Mouse (Mus musculus) ZHBTc4 (cell line): ENCODE results near the gene Porcn.

ENCODE experiments used
- DNase-seq: peaks from one replicate; pipeline ENCODE4 v3.0.0-alpha.2; 2011; ENCODE audit warnings: low read depth, low spot score

The Porcn gene

GRCm38 (mm10) chrX:8206015-8206693 is at the start of gene Porcn:
Gene Porcn, minus strand, starts transcription at chrX:8206525.
- DNase-seq, result peak; percentile 84

DNA sequence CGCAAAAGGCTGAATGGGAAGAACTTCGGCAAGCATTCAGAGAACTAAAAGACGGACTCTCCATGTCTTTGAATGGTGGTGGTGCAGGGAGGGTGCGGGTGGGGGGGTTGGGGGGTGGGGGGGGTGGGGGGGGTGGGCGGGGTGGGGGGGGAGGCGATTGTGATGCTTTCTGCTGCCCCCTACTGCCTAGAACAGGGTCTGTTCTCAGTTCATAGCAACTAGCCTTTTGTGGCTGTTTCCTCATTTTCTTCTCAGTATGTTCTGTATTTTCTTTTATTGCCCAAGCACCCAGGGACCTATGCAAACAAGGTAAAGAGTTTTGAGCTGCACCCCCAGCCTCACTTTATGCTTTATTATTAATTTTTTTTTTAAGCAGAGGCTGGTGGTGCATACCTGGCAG is 49.5 kb upstream of the Porcn start:
- DNase-seq, result no peak

- DNase-seq, result no peak
Observed at GRCm38 (mm10) chrX:8253711-8254110, 47.4 kb upstream of the Porcn start.

DNA sequence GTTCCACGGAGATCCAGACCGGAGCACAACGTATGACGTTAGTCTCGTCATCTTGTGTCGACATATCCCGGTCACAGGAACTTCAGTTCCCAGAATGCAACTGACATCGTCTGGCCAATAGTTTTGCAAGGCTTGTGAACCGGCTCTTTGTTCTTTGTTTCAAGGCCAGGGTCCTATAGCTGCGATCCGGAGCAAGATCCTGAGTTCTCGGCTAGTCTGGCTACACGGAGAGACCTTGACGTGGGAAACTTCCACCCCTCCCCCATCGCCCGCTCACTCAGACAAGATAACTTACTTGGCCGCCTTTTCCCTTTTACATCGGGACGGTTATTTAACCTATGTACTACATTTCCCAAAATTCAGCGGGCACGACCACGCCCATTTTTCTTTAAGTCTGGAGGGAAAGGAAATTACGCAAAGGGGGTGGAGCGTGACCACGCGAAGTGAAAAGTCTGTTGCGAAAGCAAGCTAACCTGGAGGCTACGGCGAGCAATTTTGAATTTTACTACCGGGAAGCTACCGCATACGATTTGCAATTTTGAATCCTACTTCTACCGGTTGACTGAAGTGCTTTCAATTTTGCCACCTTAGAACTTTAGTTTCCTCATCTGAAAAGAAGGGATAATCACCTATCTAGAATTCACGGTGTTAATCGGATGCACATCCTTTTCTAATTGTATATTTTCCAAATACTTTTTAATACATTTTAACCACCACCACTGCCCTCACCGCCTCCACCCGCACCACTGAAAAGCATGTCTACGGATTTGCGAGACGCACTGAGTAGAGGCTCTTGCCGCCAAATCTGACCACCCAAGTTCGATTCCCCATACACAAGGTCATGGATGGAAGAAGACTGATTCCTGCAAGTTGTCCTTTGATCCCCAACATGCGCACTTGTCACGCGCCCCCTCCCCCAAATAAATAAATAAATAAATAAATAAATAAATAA is 46.3 kb upstream of the Porcn start, which contains the start of gene Ftsj1:
Ftsj1 (minus strand) TSS at position 73 of the 952 bp plus-strand sequence.
- peak; percentile 91 for DNase-seq

DNA sequence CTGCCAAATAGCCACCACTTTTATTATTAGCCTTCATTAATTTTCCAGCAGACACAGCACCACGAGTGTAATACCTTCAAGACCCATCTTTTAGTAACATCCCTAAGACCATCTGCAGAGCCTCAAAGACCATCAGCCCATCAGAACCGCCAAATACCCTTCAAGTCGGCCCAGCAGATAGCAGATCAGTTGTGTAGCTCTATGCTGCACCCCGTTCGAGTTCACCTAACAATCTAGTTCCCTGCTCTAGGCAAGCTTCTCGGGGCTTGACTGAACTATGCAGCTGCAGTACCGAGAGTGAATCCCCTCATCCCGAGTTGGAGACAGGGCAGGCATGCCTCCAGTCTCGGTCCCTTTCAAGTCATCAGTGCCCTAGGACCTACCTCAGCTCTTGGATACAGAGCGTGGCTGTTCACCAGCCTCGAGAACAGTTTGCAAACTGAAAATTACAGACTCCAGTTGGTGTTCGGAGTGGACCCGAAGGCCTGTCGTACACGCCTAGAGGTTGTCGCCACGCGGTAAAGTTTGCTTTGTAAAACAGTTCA is 45.5 kb upstream of the Porcn start:
- no peak for DNase-seq

DNA sequence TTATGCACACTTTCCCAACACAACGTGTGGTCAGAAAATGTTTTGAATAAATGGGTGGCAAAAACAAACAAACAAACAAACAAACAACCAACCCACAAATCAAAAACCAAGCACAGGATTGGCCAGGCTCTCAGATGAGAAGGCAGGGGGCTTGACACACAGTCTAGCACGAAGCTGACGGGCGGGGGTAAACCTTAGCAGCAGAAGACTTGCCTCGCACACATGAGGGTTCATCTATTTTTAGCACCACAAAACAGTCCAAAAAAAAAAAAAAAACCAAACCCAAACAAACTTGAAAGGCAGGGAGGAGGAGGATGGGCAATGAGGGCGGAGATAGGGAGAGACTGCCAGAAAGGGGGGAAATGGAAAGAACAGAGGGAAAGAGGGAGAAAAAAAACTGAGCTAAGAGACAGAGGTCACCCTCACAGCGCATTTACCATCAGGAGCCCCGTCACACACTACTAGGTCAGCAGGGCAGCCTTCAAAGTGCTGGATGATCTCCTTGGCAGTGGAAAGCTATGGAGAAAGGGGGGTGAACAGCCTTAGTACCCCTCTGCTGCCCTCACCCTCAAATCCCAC is 42.3 kb upstream of the Porcn start:
- no peak for DNase-seq

DNA sequence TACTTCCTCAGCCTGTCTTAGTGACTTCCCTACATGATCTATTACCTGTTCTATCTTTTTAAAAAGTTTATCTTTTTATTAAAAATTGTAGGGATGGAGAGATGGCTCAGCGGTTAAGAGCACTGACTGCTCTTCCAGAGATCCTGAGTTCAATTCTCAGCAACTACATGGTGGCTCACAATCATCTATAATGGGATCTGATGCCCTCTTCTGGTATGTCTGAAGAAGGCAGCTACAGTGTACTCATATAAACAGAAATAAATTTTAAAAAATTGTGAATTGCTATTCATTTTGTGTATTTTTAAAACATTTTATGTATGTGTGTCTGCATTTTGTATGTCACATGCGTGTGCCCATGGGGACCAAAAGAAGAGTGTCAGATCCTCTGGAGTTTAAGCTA is 41.4 kb upstream of the Porcn start:
- no peak for DNase-seq

- DNase-seq, result peak; percentile 92
Observed at GRCm38 (mm10) chrX:8238804-8239395, 32.6 kb upstream of the Porcn start.

DNA sequence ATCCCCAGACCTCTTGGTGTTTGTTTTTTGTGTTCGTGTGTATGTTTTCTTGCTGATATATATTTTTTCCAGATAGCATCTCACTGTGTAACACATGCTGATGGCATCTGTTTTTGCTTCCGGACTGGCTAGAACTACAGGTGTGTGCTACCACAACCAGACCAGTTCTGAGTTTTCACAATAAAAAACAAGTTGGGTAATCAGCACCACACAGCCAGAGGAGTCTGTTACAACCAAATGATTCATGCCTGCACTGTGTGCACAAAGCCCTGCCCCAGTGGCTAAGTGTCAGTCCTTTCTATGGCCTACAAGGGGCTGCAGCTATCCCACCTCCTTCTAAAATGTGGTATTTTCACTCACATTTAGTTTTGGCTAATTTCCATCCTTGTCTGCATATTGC is 30.4 kb upstream of the Porcn start:
- DNase-seq, result no peak

DNA sequence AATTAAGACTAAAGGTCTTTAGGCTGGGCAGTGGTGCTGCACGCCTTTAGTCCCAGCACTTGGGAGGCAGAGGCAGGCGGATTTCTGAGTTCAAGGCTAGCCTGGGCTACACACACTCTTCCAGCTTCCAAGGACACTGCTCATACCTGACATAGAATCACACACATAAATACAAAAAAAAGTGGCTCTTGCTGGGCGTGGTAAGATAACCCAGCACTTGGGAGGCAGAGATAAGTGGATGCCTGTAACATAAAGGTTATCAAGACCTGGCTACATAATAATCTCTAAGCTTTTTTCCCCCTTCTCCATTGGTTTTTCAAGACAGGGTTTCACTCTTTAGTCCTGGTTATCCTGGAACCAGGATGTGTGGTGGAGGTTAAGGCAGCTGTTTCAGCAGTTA is 27.3 kb upstream of the Porcn start:
- DNase-seq, result no peak

DNA sequence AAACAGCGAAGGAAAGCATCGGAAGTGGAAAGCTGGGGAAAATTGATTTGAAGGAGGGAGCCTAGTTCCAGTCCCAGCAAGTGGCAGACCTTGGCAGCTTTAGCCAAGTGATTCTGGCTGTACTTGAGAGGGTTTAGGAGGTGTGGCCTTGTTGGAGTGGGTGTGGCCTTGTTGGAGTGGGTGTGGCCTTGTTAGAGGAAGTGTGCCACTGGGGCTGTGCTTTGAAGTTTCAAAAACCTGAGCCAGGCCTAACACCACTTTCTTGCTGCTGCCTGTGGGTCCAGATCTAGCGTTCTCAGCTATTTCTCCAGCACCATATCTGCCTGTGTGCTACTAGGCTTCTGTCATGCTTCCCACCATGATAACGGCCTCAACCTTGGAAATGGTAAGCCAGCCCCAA is 23.9 kb upstream of the Porcn start:
- peak; percentile 84 for DNase-seq

GRCm38 (mm10) chrX:8223473-8223872 is 17.1 kb upstream of the Porcn start:
- no peak for DNase-seq

- peak; percentile 29 for DNase-seq
Observed at GRCm38 (mm10) chrX:8222678-8223421, 16.5 kb upstream of the Porcn start.

- no peak for DNase-seq
Observed at GRCm38 (mm10) chrX:8222296-8222677, 16.0 kb upstream of the Porcn start.

DNA sequence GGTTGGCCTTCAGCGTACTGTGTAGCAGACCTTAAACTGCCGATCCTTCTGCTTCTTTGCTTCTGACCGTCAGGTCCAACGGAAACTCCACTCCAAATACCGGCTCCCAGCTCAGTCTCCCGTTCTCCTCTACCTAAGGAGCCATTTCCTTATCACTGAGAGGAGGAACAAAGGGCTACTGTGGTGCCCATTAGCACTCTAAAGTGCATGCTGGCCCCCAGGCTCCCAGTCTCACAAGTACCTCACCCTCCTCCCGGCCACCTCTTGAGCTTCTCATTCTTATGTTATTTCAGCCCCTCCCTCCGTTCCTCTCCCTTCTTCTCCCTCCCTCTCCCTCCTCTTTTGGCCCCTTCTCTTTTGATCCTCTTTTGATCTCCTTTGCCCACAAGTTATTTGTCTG is 13.3 kb upstream of the Porcn start:
- DNase-seq, result peak; percentile 93

DNA sequence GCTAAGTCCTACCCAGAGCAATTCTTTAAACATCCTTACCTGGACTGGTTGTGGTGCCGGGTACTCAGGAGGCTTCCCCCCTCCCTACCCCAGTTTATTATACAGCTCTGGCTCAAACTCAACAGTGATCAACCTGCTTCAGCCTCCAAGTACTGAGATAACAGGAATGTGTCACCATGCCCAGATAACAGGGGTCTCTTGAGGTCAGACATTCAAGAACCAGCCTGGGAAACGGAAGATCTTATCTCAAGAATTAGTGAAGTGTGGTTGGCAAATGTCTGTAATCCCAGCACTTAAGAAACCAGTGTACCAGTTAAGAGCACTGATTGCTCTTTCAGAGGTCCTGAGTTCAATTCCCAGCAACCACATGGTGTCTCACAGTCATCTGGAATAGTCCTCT is 11.8 kb upstream of the Porcn start:
- DNase-seq, result no peak

DNA sequence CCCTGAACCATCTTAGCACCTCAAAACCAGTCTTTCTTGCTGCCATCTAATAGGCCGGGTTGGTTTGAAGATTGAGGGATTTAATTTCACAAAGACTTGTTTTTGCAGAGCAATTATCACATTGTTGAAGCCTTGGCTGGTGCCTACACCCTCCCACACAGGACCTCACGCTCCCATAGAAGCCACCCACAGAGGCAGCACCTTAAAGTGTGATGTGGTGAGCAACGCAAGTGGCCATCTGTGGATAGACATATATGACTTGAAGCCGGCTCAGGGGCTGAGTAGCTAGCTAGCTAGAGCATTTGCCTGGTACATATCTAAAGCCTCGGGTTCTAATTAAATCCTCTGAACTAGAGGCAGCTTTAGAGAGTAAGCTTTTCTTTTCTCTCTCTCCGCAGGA is 11.1 kb upstream of the Porcn start:
- no peak for DNase-seq

DNA sequence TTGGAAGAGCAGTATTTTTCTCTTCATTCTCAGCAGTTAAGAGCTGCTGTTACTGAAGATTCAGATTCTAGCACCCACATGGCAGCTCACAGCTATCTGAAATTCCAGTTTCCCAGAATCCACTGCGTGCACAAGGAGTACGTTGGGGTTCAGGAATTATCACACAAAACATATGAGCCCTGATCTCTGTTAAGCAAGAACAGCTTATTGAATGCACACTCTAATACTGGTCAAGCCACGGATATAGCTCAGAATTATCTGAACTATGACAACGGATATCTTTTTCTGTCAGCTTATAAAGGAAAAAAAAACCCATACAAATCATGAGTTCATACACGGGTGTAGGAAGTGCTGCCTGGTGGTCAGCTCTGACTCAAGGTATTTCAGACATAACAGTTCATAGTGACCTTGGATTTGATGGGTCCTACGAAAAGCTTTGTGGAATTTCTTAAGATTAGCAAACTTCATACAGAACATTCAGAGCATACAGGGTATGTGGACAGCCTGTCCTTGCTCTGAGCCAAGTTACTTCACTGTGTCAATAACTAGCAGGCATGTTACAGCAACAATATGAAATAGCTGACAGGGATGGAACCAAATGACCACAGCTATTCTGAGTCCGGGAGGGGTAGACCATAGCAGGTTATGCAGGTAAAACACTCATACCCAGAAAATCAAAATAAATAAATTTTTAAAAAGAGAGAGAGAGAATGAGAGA is 5.3 kb upstream of the Porcn start:
- DNase-seq, result no peak

DNA sequence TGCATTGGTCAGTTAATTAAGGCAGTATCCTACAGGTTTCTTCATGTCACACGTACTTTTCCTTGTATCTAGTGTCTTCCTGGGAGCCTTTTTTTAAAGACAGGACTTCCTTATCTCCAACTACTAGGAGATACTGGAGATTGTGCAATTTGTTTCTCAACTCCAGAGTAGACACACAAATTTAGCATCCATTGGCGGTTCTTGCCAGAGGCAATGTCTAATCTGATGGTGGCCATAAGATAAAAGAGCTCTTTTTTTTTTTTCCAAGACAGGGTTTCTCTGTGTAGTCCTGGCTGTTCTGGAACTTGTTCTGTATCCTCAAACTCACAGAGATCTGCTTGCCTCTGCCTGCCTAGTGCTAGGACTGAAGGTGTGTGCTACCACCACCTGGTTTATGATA is 3.4 kb upstream of the Porcn start:
- DNase-seq, result no peak

DNA sequence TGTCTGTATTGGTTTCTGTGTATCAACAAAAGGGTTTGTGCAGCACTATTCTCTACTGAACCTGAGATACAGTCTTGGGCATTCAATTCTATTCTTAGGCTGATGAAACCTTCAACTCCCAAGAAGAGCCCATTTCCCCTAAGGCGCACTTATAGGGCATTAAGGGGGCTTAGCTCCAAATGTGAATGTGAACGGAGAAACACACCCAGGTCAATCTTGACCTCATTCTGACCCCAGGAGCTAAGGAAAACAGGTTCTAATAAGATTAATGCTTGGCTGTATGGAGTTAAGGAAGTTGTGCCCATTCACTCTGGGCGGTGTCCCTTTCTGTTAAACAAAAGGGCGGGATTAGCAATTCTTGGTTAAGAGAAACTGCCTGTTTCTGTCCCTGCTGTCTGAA is 899 bp upstream of the Porcn start:
- DNase-seq, result peak; percentile 93
